In genomic region chr17:33917656-33918292, GRCm38 (mm10) we compare ENCODE assay signal across 9 mouse cellular contexts. TPM values are rescaled to one million over a fixed set of nuclear protein-coding genes. Genes with fewer than 3 reads are reported as not detected.
DNase-seq lines count a peak whose midpoint lies in the region; ATAC-seq and TF ChIP-seq lines count a peak whose summit lies in the region.
"Had no signal": no experiment of that assay in that cellular context is flagged by ENCODE, and none has a peak within 500 bp of the region (broad histone marks: within the 10 kb centered on the region; RNA-seq: fewer than 3 reads in every experiment).

No protein-coding gene starts in this region.

- TF ChIP-seq CTCF in kidney, adult 2 months (conservative IDR thresholded peaks at IDR 0.05; ENCODE audit: insufficient read depth, insufficient read length, low read depth, low read length), result no peak
- no peak for TF ChIP-seq CTCF in ES-Bruce4 (IDR thresholded peaks at IDR 0.05; ENCODE audit: low read depth, low read length)

- H3K4me3 ChIP-seq in forebrain, embryonic 10.5 days, result peak overlapping the region; percentile 76
- H3K4me3 ChIP-seq in forebrain, embryonic 11.5 days (ENCODE audit: low read depth, low read length), result no peak overlapping the region
- no peak overlapping the region; the same call in 1 of the 2 replicates for H3K4me3 ChIP-seq in kidney, embryonic 15.5 days (replicated peaks)
- H3K4me3 ChIP-seq in kidney, adult 2 months (ENCODE audit: insufficient read depth, low read depth, low read length), result no peak overlapping the region
- H3K4me3 ChIP-seq in ES-Bruce4 (ENCODE audit: low read depth, low read length), result peak overlapping the region; percentile 38
- 0 out of 2 replicates have a peak overlapping the region, but pooled peaks have one; percentile 14 for H3K4me3 ChIP-seq in limb, embryonic 11.5 days (ENCODE audit: low read depth, low read length)

- DNase-seq in forebrain, embryonic 10.5 days (ENCODE audit: extremely low spot score, low spot score), result no peak
- no peak for DNase-seq in forebrain, embryonic 11.5 days (ENCODE audit: low spot score)
- DNase-seq in kidney, adult 2 months, result no peak
- DNase-seq in limb, embryonic 11.5 days (ENCODE audit: low spot score), result no peak
- no peak for DNase-seq in spleen, postnatal 36 days (ENCODE audit: low spot score in 2 of 2)

- peaks cover 72% of the 10 kb centered on the region for H3K4me1 ChIP-seq in forebrain, embryonic 10.5 days
- peaks cover 17% of the 10 kb centered on the region for H3K4me1 ChIP-seq in forebrain, embryonic 11.5 days (replicated peaks; ENCODE audit: control insufficient read depth, insufficient read depth, low read length)
- peaks cover 62% of the 10 kb centered on the region for H3K4me1 ChIP-seq in kidney, embryonic 15.5 days
- peaks cover 9% of the 10 kb centered on the region; the same call in 1 of the 2 replicates for H3K4me1 ChIP-seq in kidney, adult 2 months (ENCODE audit: control insufficient read depth, insufficient read depth, low read length)
- peaks cover 1% of the 10 kb centered on the region for H3K4me1 ChIP-seq in ES-Bruce4 (ENCODE audit: control insufficient read depth, insufficient read depth, low read length)
- peaks cover 18% of the 10 kb centered on the region; the same call in 1 of the 2 replicates for H3K4me1 ChIP-seq in limb, embryonic 11.5 days (ENCODE audit: control insufficient read depth, insufficient read depth, low read length)

- H3K36me3 ChIP-seq in forebrain, embryonic 10.5 days (replicated peaks), result peaks cover 44% of the 10 kb centered on the region
- H3K36me3 ChIP-seq in forebrain, embryonic 11.5 days (ENCODE audit: control insufficient read depth, insufficient read depth, low read length), result peaks cover 9% of the 10 kb centered on the region
- H3K36me3 ChIP-seq in kidney, embryonic 15.5 days, result peaks cover 33% of the 10 kb centered on the region
- no peaks in the 10 kb centered on the region; the same call in 1 of the 2 replicates for H3K36me3 ChIP-seq in kidney, adult 2 months (ENCODE audit: control insufficient read depth, insufficient read depth, low read length)
- H3K36me3 ChIP-seq in ES-Bruce4 (ENCODE audit: control insufficient read depth, insufficient read depth, low read length, poor library complexity, severe bottlenecking), result peaks cover 13% of the 10 kb centered on the region
- peaks cover 18% of the 10 kb centered on the region for H3K36me3 ChIP-seq in limb, embryonic 11.5 days (ENCODE audit: control insufficient read depth, insufficient read depth, low read length)

- H3K27me3 ChIP-seq in forebrain, embryonic 10.5 days (ENCODE audit: poor library complexity, severe bottlenecking), result peaks cover 15% of the 10 kb centered on the region
- H3K27me3 ChIP-seq in forebrain, embryonic 11.5 days (ENCODE audit: control insufficient read depth, insufficient read depth, low read length), result no peaks in the 10 kb centered on the region
- no peaks in the 10 kb centered on the region for H3K27me3 ChIP-seq in kidney, embryonic 15.5 days
- H3K27me3 ChIP-seq in kidney, adult 2 months (replicated peaks; ENCODE audit: control insufficient read depth, insufficient read depth, low read length), result no peaks in the 10 kb centered on the region
- H3K27me3 ChIP-seq in ES-Bruce4 (ENCODE audit: control insufficient read depth, insufficient read depth, low read length, poor library complexity, severe bottlenecking), result no peaks in the 10 kb centered on the region
- no peaks in the 10 kb centered on the region for H3K27me3 ChIP-seq in limb, embryonic 11.5 days (ENCODE audit: control insufficient read depth, insufficient read depth, low read length)

- no peak for ATAC-seq in forebrain, embryonic 11.5 days (replicated peaks; ENCODE audit: low FRiP score)
- ATAC-seq in kidney, embryonic 15.5 days (replicated peaks; ENCODE audit: low FRiP score), result no peak
- no peak for ATAC-seq in limb, embryonic 11.5 days (ENCODE audit: insufficient number of reproducible peaks, low FRiP score, low TSS enrichment, low read depth)
- no peak for ATAC-seq in CD4-positive, CD25-positive, alpha-beta regulatory T cell, adult 4 months

- H3K9ac ChIP-seq in forebrain, embryonic 11.5 days (ENCODE audit: low read length), result no peak overlapping the region
- no peak overlapping the region for H3K9ac ChIP-seq in kidney, embryonic 15.5 days
- H3K9ac ChIP-seq in ES-Bruce4 (ENCODE audit: low read depth, poor library complexity, severe bottlenecking), result no peak overlapping the region; the same call in 1 of the 2 replicates
- H3K9ac ChIP-seq in limb, embryonic 11.5 days (ENCODE audit: low read length), result no peak overlapping the region

- TF ChIP-seq POLR2A in kidney, adult 2 months (IDR thresholded peaks at IDR 0.05; ENCODE audit: low read depth, low read length), result no peak
- no peak for TF ChIP-seq POLR2A in ES-Bruce4 (IDR thresholded peaks at IDR 0.05; ENCODE audit: insufficient read depth, low read length)

- no peak overlapping the region for H3K27ac ChIP-seq in forebrain, embryonic 10.5 days
- H3K27ac ChIP-seq in forebrain, embryonic 11.5 days (ENCODE audit: low read depth, low read length), result no peak overlapping the region
- H3K27ac ChIP-seq in kidney, embryonic 15.5 days, result no peak overlapping the region
- H3K27ac ChIP-seq in kidney, adult 2 months (ENCODE audit: insufficient read depth, low read depth, low read length), result no peak overlapping the region
- no peak overlapping the region for H3K27ac ChIP-seq in ES-Bruce4 (ENCODE audit: insufficient read depth, low read length)
- H3K27ac ChIP-seq in limb, embryonic 11.5 days (replicated peaks; ENCODE audit: low read depth, low read length), result no peak overlapping the region
- H3K27ac ChIP-seq: macrophage had no signal

- no peak overlapping the region for H3K4me2 ChIP-seq in forebrain, embryonic 11.5 days (ENCODE audit: low read depth, low read length, severe bottlenecking)
- H3K4me2 ChIP-seq in kidney, embryonic 15.5 days, result 0 out of 2 replicates have a peak overlapping the region, but pooled peaks have one; percentile 62
- no peak overlapping the region for H3K4me2 ChIP-seq in limb, embryonic 11.5 days (ENCODE audit: low read depth, severe bottlenecking)

- H3K9me3 ChIP-seq in forebrain, embryonic 10.5 days, result no peaks in the 10 kb centered on the region; the same call in 1 of the 2 replicates
- H3K9me3 ChIP-seq in forebrain, embryonic 11.5 days (ENCODE audit: control insufficient read depth, low read length), result no peaks in the 10 kb centered on the region
- H3K9me3 ChIP-seq in kidney, embryonic 15.5 days (replicated peaks), result no peaks in the 10 kb centered on the region
- H3K9me3 ChIP-seq in ES-Bruce4 (replicated peaks; ENCODE audit: control insufficient read depth, insufficient read depth, low read length, poor library complexity, severe bottlenecking), result no peaks in the 10 kb centered on the region
- H3K9me3 ChIP-seq in limb, embryonic 11.5 days (ENCODE audit: control insufficient read depth, low read length), result no peaks in the 10 kb centered on the region

- no peak for TF ChIP-seq EP300 in ES-Bruce4 (IDR thresholded peaks at IDR 0.05; ENCODE audit: insufficient read depth, low read depth, low read length)

- WGBS in forebrain, embryonic 10.5 days, result 84% methylated on average over 18 of the region's 18 CpGs
- 85% methylated on average over 18 of the region's 18 CpGs for WGBS in forebrain, embryonic 11.5 days
- 85% methylated on average over 18 of the region's 18 CpGs for WGBS in kidney, embryonic 15.5 days
- 81% methylated on average over 18 of the region's 18 CpGs for WGBS in kidney, adult 2 months
- WGBS in limb, embryonic 11.5 days, result 76% methylated on average over 18 of the region's 18 CpGs

RNA-seq across cellular contexts. Expression of gene Zbtb22, which starts 2.1 kb away (rescaled TPM):
- polyA plus RNA-seq in forebrain, embryonic 10.5 days (2016; fragmentation: Nextera tagmentation; extraction: Ambion mirVana), result 21.2 and 23.2 TPM in 2 replicates
- 13.0 and 14.9 TPM in 2 replicates for polyA plus RNA-seq in forebrain, embryonic 11.5 days (2014; fragmentation: Nextera tagmentation; extraction: Ambion mirVana)
- polyA plus RNA-seq in kidney, embryonic 15.5 days (2015; fragmentation: Nextera tagmentation; extraction: Ambion mirVana), result 17.5 and 19.3 TPM in 2 replicates
- 31.6 and 54.0 TPM in 2 replicates for polyA plus RNA-seq in kidney, adult 2 months (2012; rRNA removed)
- polyA plus RNA-seq in ES-Bruce4 (2011; ENCODE audit: insufficient read depth, insufficient read length, low read depth, missing spikeins), result 14.8 and 20.7 TPM in 2 replicates
- 10.1 and 11.8 TPM in 2 replicates for polyA plus RNA-seq in limb, embryonic 11.5 days (2014; fragmentation: Nextera tagmentation; extraction: Ambion mirVana)
- polyA plus RNA-seq in CD4-positive, CD25-positive, alpha-beta regulatory T cell, adult 4 months (2017; shearing (Covaris generic)), result 1 to 10 TPM; 3.6 to 3.8 TPM

RNA-seq across cellular contexts. Expression of gene Tapbp, which starts 2.1 kb away (rescaled TPM):
- polyA plus RNA-seq in forebrain, embryonic 10.5 days (2016; fragmentation: Nextera tagmentation; extraction: Ambion mirVana), result 14.1 TPM in 2 replicates
- polyA plus RNA-seq in forebrain, embryonic 11.5 days (2014; fragmentation: Nextera tagmentation; extraction: Ambion mirVana), result 13.9 and 15.5 TPM in 2 replicates
- 28.3 and 35.9 TPM in 2 replicates for polyA plus RNA-seq in kidney, embryonic 15.5 days (2015; fragmentation: Nextera tagmentation; extraction: Ambion mirVana)
- 106 and 112 TPM in 2 replicates for polyA plus RNA-seq in kidney, adult 2 months (2012; rRNA removed)
- 81.0 and 97.3 TPM in 2 replicates for polyA plus RNA-seq in ES-Bruce4 (2011; ENCODE audit: insufficient read depth, insufficient read length, low read depth, missing spikeins)
- polyA plus RNA-seq in limb, embryonic 11.5 days (2014; fragmentation: Nextera tagmentation; extraction: Ambion mirVana), result 12.5 and 14.8 TPM in 2 replicates
- polyA plus RNA-seq in CD4-positive, CD25-positive, alpha-beta regulatory T cell, adult 4 months (2017; shearing (Covaris generic)), result 100 to 1,000 TPM; 348 to 555 TPM

RNA-seq across cellular contexts. Expression of gene Daxx, which starts 8.6 kb away (rescaled TPM):
- 85.9 and 90.8 TPM in 2 replicates for polyA plus RNA-seq in forebrain, embryonic 10.5 days (2016; fragmentation: Nextera tagmentation; extraction: Ambion mirVana)
- 68.2 and 73.8 TPM in 2 replicates for polyA plus RNA-seq in forebrain, embryonic 11.5 days (2014; fragmentation: Nextera tagmentation; extraction: Ambion mirVana)
- 47.6 and 60.0 TPM in 2 replicates for polyA plus RNA-seq in kidney, embryonic 15.5 days (2015; fragmentation: Nextera tagmentation; extraction: Ambion mirVana)
- 33.3 and 35.0 TPM in 2 replicates for polyA plus RNA-seq in kidney, adult 2 months (2012; rRNA removed)
- 40.2 and 42.3 TPM in 2 replicates for polyA plus RNA-seq in ES-Bruce4 (2011; ENCODE audit: insufficient read depth, insufficient read length, low read depth, missing spikeins)
- 66.8 and 71.3 TPM in 2 replicates for polyA plus RNA-seq in limb, embryonic 11.5 days (2014; fragmentation: Nextera tagmentation; extraction: Ambion mirVana)
- 100 to 1,000 TPM; 117 to 200 TPM for polyA plus RNA-seq in CD4-positive, CD25-positive, alpha-beta regulatory T cell, adult 4 months (2017; shearing (Covaris generic))

RNA-seq across cellular contexts. Expression of gene Rgl2, which starts 11.6 kb away (rescaled TPM):
- 39.3 and 46.7 TPM in 2 replicates for polyA plus RNA-seq in forebrain, embryonic 10.5 days (2016; fragmentation: Nextera tagmentation; extraction: Ambion mirVana)
- polyA plus RNA-seq in forebrain, embryonic 11.5 days (2014; fragmentation: Nextera tagmentation; extraction: Ambion mirVana), result 48.0 and 51.5 TPM in 2 replicates
- 30.7 and 34.5 TPM in 2 replicates for polyA plus RNA-seq in kidney, embryonic 15.5 days (2015; fragmentation: Nextera tagmentation; extraction: Ambion mirVana)
- 61.8 and 78.6 TPM in 2 replicates for polyA plus RNA-seq in kidney, adult 2 months (2012; rRNA removed)
- polyA plus RNA-seq in ES-Bruce4 (2011; ENCODE audit: insufficient read depth, insufficient read length, low read depth, missing spikeins), result 34.7 and 37.5 TPM in 2 replicates
- 37.3 and 38.7 TPM in 2 replicates for polyA plus RNA-seq in limb, embryonic 11.5 days (2014; fragmentation: Nextera tagmentation; extraction: Ambion mirVana)
- 10 to 100 TPM; 30.2 to 31.4 TPM for polyA plus RNA-seq in CD4-positive, CD25-positive, alpha-beta regulatory T cell, adult 4 months (2017; shearing (Covaris generic))

RNA-seq across cellular contexts. Expression of gene Platr17, which starts 12.8 kb away (rescaled TPM):
- 0.19 and 0.39 TPM in 2 replicates for polyA plus RNA-seq in forebrain, embryonic 10.5 days (2016; fragmentation: Nextera tagmentation; extraction: Ambion mirVana)
- 0.24 TPM in 1 of 2 replicates, not detected in the other for polyA plus RNA-seq in forebrain, embryonic 11.5 days (2014; fragmentation: Nextera tagmentation; extraction: Ambion mirVana)
- 0.19 TPM in 1 of 2 replicates, not detected in the other for polyA plus RNA-seq in kidney, embryonic 15.5 days (2015; fragmentation: Nextera tagmentation; extraction: Ambion mirVana)
- polyA plus RNA-seq in kidney, adult 2 months (2012; rRNA removed), result not detected in 2 replicates
- 16.7 and 19.1 TPM in 2 replicates for polyA plus RNA-seq in ES-Bruce4 (2011; ENCODE audit: insufficient read depth, insufficient read length, low read depth, missing spikeins)
- polyA plus RNA-seq in limb, embryonic 11.5 days (2014; fragmentation: Nextera tagmentation; extraction: Ambion mirVana), result 0.19 and 0.48 TPM in 2 replicates
- 1 to 10 TPM; 2.0 to 3.1 TPM for polyA plus RNA-seq in CD4-positive, CD25-positive, alpha-beta regulatory T cell, adult 4 months (2017; shearing (Covaris generic))
- polyA plus RNA-seq: macrophage had no signal

Comparison
In these comparisons a context has a peak if more than half of its experiments do, and no peak if none do; other contexts are left out.
1. H3K4me3 ChIP-seq: peak in forebrain, embryonic 10.5 days (single experiment), ES-Bruce4 (single experiment) and limb, embryonic 11.5 days (single experiment); none in forebrain, embryonic 11.5 days (single experiment), kidney, embryonic 15.5 days (single experiment) and kidney, adult 2 months (single experiment).